Mouse (Mus musculus): ENCODE measurements at regions not wholly inside any gene's neighbourhood (a gene's known extent, or its start where the extent isn't known, plus 50 kb on each side); places are given as distances from the start of the nearest gene placed in this dataset.

- Histone ChIP-seq H3K9ac (ENCODE audit: control insufficient read depth, low read depth, low read length, poor library complexity, severe bottlenecking) (no peak overlapping the region), H3K4me1 (ENCODE audit: control insufficient read depth in 1 of 2, insufficient read depth in 2 of 2, low read length in 2 of 2) (no peaks in the 10 kb centered on the region), H3K9me3 (replicated peaks; ENCODE audit: insufficient read depth, low read length) (no peaks in the 10 kb centered on the region), H3K36me3 (ENCODE audit: control insufficient read depth in 1 of 2, insufficient read depth in 2 of 2, low read length in 2 of 2) (peaks cover 0 to 5% of the 10 kb centered on the region in 2 experiments; a peak in 2 of 4 replicates), H3K27me3 (ENCODE audit: control insufficient read depth in 1 of 2, insufficient read depth in 2 of 2, low read length in 2 of 2) (no peaks in the 10 kb centered on the region), H3K79me2 (ENCODE audit: control insufficient read depth, insufficient read depth, low read length, poor library complexity) (no peaks in the 10 kb centered on the region), H3K4me3 (ENCODE audit: control insufficient read depth in 1 of 2, insufficient read depth in 1 of 2, low read depth in 2 of 2, low read length in 2 of 2) (no peak overlapping the region), H3K27ac (ENCODE audit: control insufficient read depth, low read depth, low read length) (no peak overlapping the region)
- TF ChIP-seq ZNF384 (IDR thresholded peaks at IDR 0.05; ENCODE audit: low read depth, low read length), result peak; percentile 77
- peak in 1 of 3 experiments; percentile 53; a peak in 2 of 6 replicates for TF ChIP-seq CTCF (IDR thresholded peaks at IDR 0.05 in 2 of 3, conservative IDR thresholded peaks at IDR 0.05 in 1 of 3; ENCODE audit: control insufficient read depth in 1 of 3, insufficient read depth in 1 of 3, low read depth in 2 of 3, low read length in 3 of 3, poor library complexity in 1 of 3, severe bottlenecking in 1 of 3)
- no peak for TF ChIP-seq TBP (IDR thresholded peaks at IDR 0.05; ENCODE audit: low read depth, low read length)
- peak; percentile 65 for TF ChIP-seq RAD21 (IDR thresholded peaks at IDR 0.05; ENCODE audit: low read depth, low read length)
- peak; percentile 56 for TF ChIP-seq SMC3 (IDR thresholded peaks at IDR 0.05; ENCODE audit: low read depth, low read length)
- peak; percentile 59 for TF ChIP-seq ZC3H11A (IDR thresholded peaks at IDR 0.05; ENCODE audit: low read depth, low read length)
- no peak for TF ChIP-seq SIN3A (IDR thresholded peaks at IDR 0.05; ENCODE audit: low read length)
- peak; percentile 27 for DNase-seq (ENCODE audit: low read depth, low spot score)
Measured at GRCm38 (mm10) chrX:108543149-108543548, 121.5 kb downstream of the Gm379 start.

- no peaks in the 10 kb centered on the region for H3K9me3 ChIP-seq (replicated peaks; ENCODE audit: insufficient read depth, low read length)
- TF ChIP-seq JUND (IDR thresholded peaks at IDR 0.05; ENCODE audit: low read depth, low read length) (no peak), ETS1 (IDR thresholded peaks at IDR 0.05; ENCODE audit: low read depth, low read length) (0 out of 2 replicates have a peak, but pooled peaks have one; percentile 7), EP300 (IDR thresholded peaks at IDR 0.05; ENCODE audit: low read depth in 1 of 2, low read length in 2 of 2) (peak; percentile 72 to 87), CHD2 (IDR thresholded peaks at IDR 0.05; ENCODE audit: low read length) (no peak), TCF12 (IDR thresholded peaks at IDR 0.05; ENCODE audit: low read depth, low read length) (peak; percentile 56; the same call in 1 of the 2 replicates), MAFK (IDR thresholded peaks at IDR 0.05; ENCODE audit: borderline replicate concordance, low read depth, low read length) (no peak; the same call in 1 of the 2 replicates), GATA1 (IDR thresholded peaks at IDR 0.05; ENCODE audit: low read depth, low read length) (peak; percentile 73), MAX (IDR thresholded peaks at IDR 0.05; ENCODE audit: low read length) (no peak), RCOR1 (IDR thresholded peaks at IDR 0.05; ENCODE audit: low read depth, low read length) (peak; percentile 38; the same call in 1 of the 2 replicates)
- H3K36me3 ChIP-seq (ENCODE audit: control insufficient read depth in 1 of 2, insufficient read depth in 2 of 2, low read length in 2 of 2), result peaks cover 0 to 9% of the 10 kb centered on the region in 2 experiments; a peak in 2 of 4 replicates
- no peaks in the 10 kb centered on the region for H3K27me3 ChIP-seq (ENCODE audit: control insufficient read depth in 1 of 2, insufficient read depth in 2 of 2, low read length in 2 of 2)
- H3K79me2 ChIP-seq (ENCODE audit: control insufficient read depth, insufficient read depth, low read length, poor library complexity), result no peaks in the 10 kb centered on the region
- peak; percentile 57 for DNase-seq (ENCODE audit: low read depth, low spot score)
- H3K27ac ChIP-seq (ENCODE audit: control insufficient read depth, low read depth, low read length), result no peak overlapping the region
- H3K4me3 ChIP-seq (ENCODE audit: control insufficient read depth in 1 of 2, insufficient read depth in 1 of 2, low read depth in 2 of 2, low read length in 2 of 2), result no peak overlapping the region
- H3K4me1 ChIP-seq (ENCODE audit: control insufficient read depth in 1 of 2, insufficient read depth in 2 of 2, low read length in 2 of 2), result peaks cover 0 to 2% of the 10 kb centered on the region in 2 experiments; a peak in 2 of 4 replicates
- H3K9ac ChIP-seq (ENCODE audit: control insufficient read depth, low read depth, low read length, poor library complexity, severe bottlenecking), result no peak overlapping the region
Measured at GRCm38 (mm10) chrX:108541410-108541809, 123.3 kb downstream of the Gm379 start.
